Mouse (Mus musculus): ENCODE data around the gene B3gnt6. TPM values are rescaled to one million over a fixed set of nuclear protein-coding genes. Genes with fewer than 3 reads are reported as not detected.

Gene B3gnt6
- total and polyA plus RNA-seq, 2 experiments from 2014 or later: not detected

DNA sequence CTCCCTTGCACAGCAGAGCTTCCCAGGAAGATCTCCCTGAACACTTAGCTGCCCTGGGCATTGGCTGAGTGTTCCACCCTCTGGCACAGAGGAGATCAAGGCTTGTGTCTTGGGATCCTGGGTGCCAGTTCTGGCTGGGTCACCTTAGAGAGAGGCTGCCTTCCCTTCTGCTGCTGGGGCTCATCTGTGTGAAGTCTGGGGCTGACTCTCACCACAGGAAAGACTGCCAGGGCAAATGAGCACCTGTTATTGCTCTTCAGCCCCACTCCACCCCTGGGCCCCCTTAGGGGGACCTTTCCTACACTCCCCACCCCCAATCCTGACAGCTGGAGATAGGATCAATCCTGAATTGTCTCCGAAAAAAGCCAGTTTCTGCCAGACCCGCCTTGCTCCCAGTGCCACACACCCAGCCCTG is 22.2 kb downstream of the B3gnt6 start:
- WGBS: 51% methylated on average over 2 of the region's 2 CpGs
- ATAC-seq (ENCODE audit: insufficient read depth, low read depth): no peak
- Histone ChIP-seq H3K9me3 (replicated peaks; ENCODE audit: control insufficient read depth, low read length) (no peaks in the 10 kb centered on the region), H3K4me3 (ENCODE audit: low read depth, low read length) (peak overlapping the region; percentile 72), H3K9ac (replicated peaks; ENCODE audit: low read depth, low read length) (no peak overlapping the region), H3K4me2 (ENCODE audit: low read depth, low read length) (peak overlapping the region; percentile 80), H3K4me1 (ENCODE audit: control insufficient read depth, insufficient read depth) (no peaks in the 10 kb centered on the region), H3K36me3 (replicated peaks; ENCODE audit: control insufficient read depth, insufficient read depth, low read length) (no peaks in the 10 kb centered on the region), H3K27ac (ENCODE audit: low read depth) (no peak overlapping the region), H3K27me3 (ENCODE audit: control insufficient read depth, insufficient read depth, low read length) (no peaks in the 10 kb centered on the region)
- DNase-seq (ENCODE audit: low spot score): no peak
- TF ChIP-seq CTCF (IDR thresholded peaks at IDR 0.05; ENCODE audit: low read depth): no peak
- TF ChIP-seq EP300 (IDR thresholded peaks at IDR 0.05; ENCODE audit: low read depth): no peak

DNA sequence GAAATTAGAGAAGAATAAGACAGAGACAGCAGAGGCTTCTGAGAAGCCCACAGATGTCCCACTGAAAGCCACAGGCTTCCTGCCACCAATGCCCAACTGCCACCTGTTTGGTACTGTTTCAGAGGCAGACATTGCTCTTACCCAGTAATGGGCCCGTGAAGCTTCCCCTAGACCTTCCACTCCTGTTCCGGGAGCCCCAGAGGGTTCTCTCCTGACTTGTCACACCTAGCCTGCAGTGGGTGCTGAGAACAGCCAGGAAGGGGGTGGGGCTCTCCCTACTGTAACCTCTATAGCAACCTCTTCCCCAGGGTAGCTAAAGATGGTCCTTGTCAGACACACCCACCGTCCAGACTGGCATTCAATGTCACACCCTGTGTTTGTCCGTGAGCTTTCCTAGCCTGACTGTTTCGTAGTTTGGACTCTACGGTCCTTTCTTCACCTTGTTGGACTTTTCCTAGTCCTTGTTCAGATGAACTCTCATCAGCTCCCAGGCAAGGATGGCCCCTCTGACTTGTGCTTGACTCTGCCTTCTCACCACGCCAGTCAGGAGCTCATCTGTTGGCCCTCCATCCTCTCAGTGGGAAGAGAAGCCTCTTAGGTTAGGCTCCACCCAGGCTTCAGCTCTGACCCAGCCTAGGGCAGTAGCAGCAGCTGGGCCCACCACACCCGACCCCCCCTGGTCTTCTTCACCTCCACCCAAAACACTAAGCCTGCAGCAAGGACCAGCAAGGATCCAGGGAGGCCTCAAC is 22.8 kb downstream of the B3gnt6 start:
- Histone ChIP-seq H3K4me1 (ENCODE audit: control insufficient read depth, insufficient read depth) (no peaks in the 10 kb centered on the region), H3K36me3 (replicated peaks; ENCODE audit: control insufficient read depth, insufficient read depth, low read length) (no peaks in the 10 kb centered on the region), H3K27me3 (ENCODE audit: control insufficient read depth, insufficient read depth, low read length) (no peaks in the 10 kb centered on the region), H3K9ac (replicated peaks; ENCODE audit: low read depth, low read length) (no peak overlapping the region), H3K4me2 (ENCODE audit: low read depth, low read length) (peak overlapping the region; percentile 80; the same call in 1 of the 2 replicates), H3K4me3 (ENCODE audit: low read depth, low read length) (no peak overlapping the region), H3K27ac (ENCODE audit: low read depth) (no peak overlapping the region), H3K9me3 (replicated peaks; ENCODE audit: control insufficient read depth, low read length) (no peaks in the 10 kb centered on the region)
- TF ChIP-seq CTCF (IDR thresholded peaks at IDR 0.05; ENCODE audit: low read depth): no peak
- ATAC-seq (ENCODE audit: insufficient read depth, low read depth) (no peak), DNase-seq (ENCODE audit: low spot score) (no peak)
- WGBS: 70% methylated on average over 8 of the region's 8 CpGs

DNA sequence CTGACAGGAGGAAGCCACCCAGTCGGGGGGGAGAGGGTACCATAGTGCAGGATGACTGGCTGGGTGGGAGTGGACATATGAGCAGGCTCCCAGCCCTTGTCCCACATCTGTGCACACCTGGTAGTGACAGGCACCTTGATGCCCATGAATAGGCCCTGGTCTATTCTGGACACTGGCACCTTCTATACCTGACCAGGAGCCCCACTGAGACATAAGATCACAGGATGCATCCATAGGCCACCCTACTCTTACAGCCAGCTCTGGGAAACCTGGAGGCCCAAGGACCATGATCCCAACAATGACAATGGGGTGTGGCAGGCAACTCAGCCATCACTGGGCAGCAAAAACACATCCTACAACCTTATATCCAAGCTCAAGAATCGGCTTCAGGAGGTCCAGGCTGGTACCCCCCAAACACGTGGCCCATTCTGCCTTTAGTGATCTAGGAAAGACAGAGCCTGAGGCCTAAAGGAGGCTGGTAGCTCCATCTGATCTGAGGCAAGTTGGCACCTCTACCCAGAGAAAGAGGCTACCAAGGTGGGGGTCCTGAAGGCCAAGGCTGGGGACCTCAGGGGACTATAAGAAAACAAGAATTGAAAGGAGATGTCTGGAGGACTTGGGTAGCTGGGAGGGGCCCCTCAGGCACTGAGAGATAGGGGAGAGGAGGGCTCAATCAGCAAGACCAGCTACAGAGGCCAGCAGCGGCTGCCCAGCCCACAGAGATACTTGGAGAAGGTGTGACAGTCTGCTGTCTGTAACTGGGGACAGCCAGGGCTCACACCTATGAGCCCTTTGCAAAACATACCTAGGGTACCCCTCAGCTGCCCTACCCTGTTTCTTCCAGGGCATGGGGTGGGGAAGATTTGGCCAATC is 24.2 kb downstream of the B3gnt6 start:
- no peaks in the 10 kb centered on the region for H3K4me1 ChIP-seq (ENCODE audit: control insufficient read depth, insufficient read depth)
- H3K36me3 ChIP-seq (replicated peaks; ENCODE audit: control insufficient read depth, insufficient read depth, low read length): no peaks in the 10 kb centered on the region
- 69% methylated on average over 4 of the region's 4 CpGs for WGBS
- no peak overlapping the region for H3K9ac ChIP-seq (replicated peaks; ENCODE audit: low read depth, low read length)
- ATAC-seq (ENCODE audit: insufficient read depth, low read depth): no peak
- H3K4me2 ChIP-seq (ENCODE audit: low read depth, low read length): no peak overlapping the region
- H3K4me3 ChIP-seq (ENCODE audit: low read depth, low read length): no peak overlapping the region
- H3K9me3 ChIP-seq (replicated peaks; ENCODE audit: control insufficient read depth, low read length): no peaks in the 10 kb centered on the region
- no peak for DNase-seq (ENCODE audit: low spot score)
- TF ChIP-seq CTCF (IDR thresholded peaks at IDR 0.05; ENCODE audit: low read depth) (no peak), EP300 (IDR thresholded peaks at IDR 0.05; ENCODE audit: low read depth) (no peak)
- H3K27ac ChIP-seq (ENCODE audit: low read depth): no peak overlapping the region
- H3K27me3 ChIP-seq (ENCODE audit: control insufficient read depth, insufficient read depth, low read length): no peaks in the 10 kb centered on the region

DNA sequence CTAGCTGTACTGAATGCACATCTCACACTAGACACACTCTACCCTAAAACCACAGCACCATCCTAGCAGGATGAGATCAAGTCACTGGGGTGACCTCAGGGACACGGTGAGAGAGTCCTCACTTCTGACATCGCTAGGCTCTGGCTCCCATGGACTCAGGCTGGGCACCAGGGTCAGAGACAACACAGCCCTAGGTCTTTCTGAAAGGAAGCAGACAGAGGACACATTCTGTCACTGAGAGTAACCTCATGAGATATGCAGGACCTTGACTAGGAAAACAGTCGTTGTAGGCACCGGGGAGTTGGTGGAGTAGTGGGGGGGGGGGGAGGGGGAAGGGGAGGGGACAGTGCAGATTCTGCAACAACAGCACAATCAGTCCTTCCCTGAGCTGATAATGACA is 25.9 kb downstream of the B3gnt6 start:
- H3K36me3 ChIP-seq (replicated peaks; ENCODE audit: control insufficient read depth, insufficient read depth, low read length): no peaks in the 10 kb centered on the region
- H3K9ac ChIP-seq (replicated peaks; ENCODE audit: low read depth, low read length): no peak overlapping the region
- H3K4me3 ChIP-seq (ENCODE audit: low read depth, low read length): no peak overlapping the region
- no peaks in the 10 kb centered on the region for H3K4me1 ChIP-seq (ENCODE audit: control insufficient read depth, insufficient read depth)
- no peak overlapping the region for H3K4me2 ChIP-seq (ENCODE audit: low read depth, low read length)
- H3K9me3 ChIP-seq (replicated peaks; ENCODE audit: control insufficient read depth, low read length): no peaks in the 10 kb centered on the region
- 29% methylated on average over 4 of the region's 4 CpGs for WGBS
- DNase-seq (ENCODE audit: low spot score): no peak
- no peaks in the 10 kb centered on the region for H3K27me3 ChIP-seq (ENCODE audit: control insufficient read depth, insufficient read depth, low read length)
- TF ChIP-seq EP300 (IDR thresholded peaks at IDR 0.05; ENCODE audit: low read depth): no peak
- no peak for TF ChIP-seq CTCF (IDR thresholded peaks at IDR 0.05; ENCODE audit: low read depth)
- no peak overlapping the region for H3K27ac ChIP-seq (ENCODE audit: low read depth)
- ATAC-seq (ENCODE audit: insufficient read depth, low read depth): no peak

- H3K9ac ChIP-seq (replicated peaks; ENCODE audit: low read depth, low read length): no peak overlapping the region
- H3K27ac ChIP-seq (ENCODE audit: low read depth): no peak overlapping the region
- ATAC-seq (ENCODE audit: insufficient read depth, low read depth) (no peak), DNase-seq (ENCODE audit: low spot score) (no peak)
- H3K4me2 ChIP-seq (ENCODE audit: low read depth, low read length): no peak overlapping the region
- TF ChIP-seq CTCF (IDR thresholded peaks at IDR 0.05; ENCODE audit: low read depth) (no peak), EP300 (IDR thresholded peaks at IDR 0.05; ENCODE audit: low read depth) (no peak)
- H3K36me3 ChIP-seq (replicated peaks; ENCODE audit: control insufficient read depth, insufficient read depth, low read length): no peaks in the 10 kb centered on the region
- H3K4me1 ChIP-seq (ENCODE audit: control insufficient read depth, insufficient read depth): no peaks in the 10 kb centered on the region
- no peaks in the 10 kb centered on the region for H3K9me3 ChIP-seq (replicated peaks; ENCODE audit: control insufficient read depth, low read length)
- H3K4me3 ChIP-seq (ENCODE audit: low read depth, low read length): no peak overlapping the region
- no peaks in the 10 kb centered on the region for H3K27me3 ChIP-seq (ENCODE audit: control insufficient read depth, insufficient read depth, low read length)
- WGBS: 85% methylated on average over 8 of the region's 8 CpGs
Measured at GRCm38 (mm10) chr7:98172661-98173060, 26.6 kb downstream of the B3gnt6 start.
